In genomic region chr11:87987861-87988260, GRCm38 (mm10) we compare ENCODE assay signal across 9 mouse cellular contexts. TPM values are rescaled to one million over a fixed set of nuclear protein-coding genes. Genes with fewer than 3 reads are reported as not detected.
DNase-seq lines count a peak whose midpoint lies in the region; ATAC-seq and TF ChIP-seq lines count a peak whose summit lies in the region.
"Had no signal": no experiment of that assay in that cellular context is flagged by ENCODE, and none has a peak within 500 bp of the region (broad histone marks: within the 10 kb centered on the region; RNA-seq: fewer than 3 reads in every experiment).

No protein-coding gene starts in this region.

- H3K9me3 ChIP-seq in heart, embryonic 14.5 days (ENCODE audit: control insufficient read depth, low read length), result no peaks in the 10 kb centered on the region
- H3K9me3 ChIP-seq in ES-E14 (ENCODE audit: control insufficient read depth, insufficient read depth, low read depth, low read length), result no peaks in the 10 kb centered on the region
- no peaks in the 10 kb centered on the region for H3K9me3 ChIP-seq in hindbrain, embryonic 11.5 days (ENCODE audit: control insufficient read depth, low read length)
- no peaks in the 10 kb centered on the region for H3K9me3 ChIP-seq in midbrain, embryonic 10.5 days (replicated peaks)

- H3K9ac ChIP-seq in heart, embryonic 14.5 days (ENCODE audit: low read length), result peak overlapping the region; percentile 69
- H3K9ac ChIP-seq in ES-E14 (ENCODE audit: insufficient read depth, low read depth, low read length, poor library complexity, severe bottlenecking), result peak overlapping the region; percentile 53; the same call in 1 of the 2 replicates
- peak overlapping the region; percentile 47 for H3K9ac ChIP-seq in hindbrain, embryonic 11.5 days (ENCODE audit: low read depth, low read length)

- no peaks in the 10 kb centered on the region for H3K27me3 ChIP-seq in heart, embryonic 14.5 days (ENCODE audit: control insufficient read depth, insufficient read depth, low read length)
- no peaks in the 10 kb centered on the region for H3K27me3 ChIP-seq in hindbrain, embryonic 11.5 days (ENCODE audit: control insufficient read depth, insufficient read depth, low read length)
- H3K27me3 ChIP-seq in midbrain, embryonic 10.5 days (ENCODE audit: low read depth, poor library complexity, severe bottlenecking), result no peaks in the 10 kb centered on the region
- H3K27me3 ChIP-seq: Patski had no signal

- H3K27ac ChIP-seq in heart, embryonic 14.5 days (replicated peaks in 1 of 2; ENCODE audit: control insufficient read depth in 1 of 2, insufficient read depth in 1 of 2, low read depth in 2 of 2, low read length in 2 of 2), result peak overlapping the region; percentile 94 to 98
- H3K27ac ChIP-seq in ES-E14 (ENCODE audit: insufficient read depth, low read depth, low read length, poor library complexity, severe bottlenecking), result no peak overlapping the region; the same call in 1 of the 2 replicates
- H3K27ac ChIP-seq in hindbrain, embryonic 11.5 days (ENCODE audit: low read depth, low read length), result peak overlapping the region; percentile 96
- peak overlapping the region; percentile 99 for H3K27ac ChIP-seq in midbrain, embryonic 10.5 days (replicated peaks)

- peak overlapping the region; percentile 45 to 100 for H3K4me3 ChIP-seq in heart, embryonic 14.5 days (ENCODE audit: control insufficient read depth in 1 of 2, insufficient read depth in 1 of 2, low read depth in 1 of 2, low read length in 2 of 2)
- H3K4me3 ChIP-seq in ES-E14 (ENCODE audit: insufficient read depth in 1 of 2, low read depth in 1 of 2, low read length in 2 of 2, poor library complexity in 1 of 2, severe bottlenecking in 1 of 2), result peak overlapping the region in 1 of 2 experiments; percentile 66; a peak in 1 of 4 replicates
- H3K4me3 ChIP-seq in hindbrain, embryonic 11.5 days (ENCODE audit: low read depth, low read length), result peak overlapping the region; percentile 93
- peak overlapping the region; percentile 91 for H3K4me3 ChIP-seq in midbrain, embryonic 10.5 days

- in situ Hi-C loops in ES-E14 (cut with MboI; ENCODE audit: low sequenced_read_pairs in 2 of 2, unreplicated experiment in 2 of 2), result no loop called here

- 67% methylated on average over 11 of the region's 11 CpGs for WGBS in heart, embryonic 14.5 days
- 67% methylated on average over 11 of the region's 11 CpGs for WGBS in hindbrain, embryonic 11.5 days
- 63% methylated on average over 11 of the region's 11 CpGs for WGBS in midbrain, embryonic 10.5 days

- peak overlapping the region; percentile 76 for H3K4me2 ChIP-seq in heart, embryonic 14.5 days (ENCODE audit: low read length)
- 0 out of 2 replicates have a peak overlapping the region, but pooled peaks have one; percentile 4 for H3K4me2 ChIP-seq in hindbrain, embryonic 11.5 days (replicated peaks; ENCODE audit: low read depth, low read length)

- no peak for ATAC-seq in heart, embryonic 14.5 days (ENCODE audit: insufficient number of reproducible peaks, insufficient read depth, low FRiP score, low read depth)
- no peak; the same call in 1 of the 2 replicates for ATAC-seq in hindbrain, embryonic 11.5 days (ENCODE audit: low FRiP score)

- intact Hi-C loops in left cerebral cortex, postnatal 10 days (cut with DNase I), result loop anchor here (2.0 kb wide), 1 partner anchor 59 kb away; the partner anchor contains the start of gene Srsf1

- DNase-seq in heart, adult 8-10 months (ENCODE audit: low spot score), result no peak
- no peak for DNase-seq in ES-E14 (ENCODE audit: low read depth, low spot score)
- no peak for DNase-seq in hindbrain, embryonic 11.5 days (ENCODE audit: low spot score)
- no peak for DNase-seq in midbrain, embryonic 10.5 days (ENCODE audit: low spot score)
- DNase-seq in adrenal gland, adult (ENCODE audit: inconsistent age in 2 of 2, low spot score in 1 of 2), result no peak
- no peak for DNase-seq in urinary bladder, postnatal 25 days (ENCODE audit: low spot score)
- no peak for DNase-seq in left cerebral cortex, postnatal 10 days (ENCODE audit: extremely low spot score in 1 of 2, low spot score in 2 of 2)

- H3K4me1 ChIP-seq in heart, embryonic 14.5 days (ENCODE audit: control insufficient read depth in 2 of 2, insufficient read depth in 2 of 2, low read length in 2 of 2), result peaks cover 11 to 17% of the 10 kb centered on the region in 2 experiments
- H3K4me1 ChIP-seq in ES-E14 (ENCODE audit: control insufficient read depth in 2 of 2, insufficient read depth in 2 of 2, low read length in 2 of 2, poor library complexity in 1 of 2), result peaks cover 0 to 14% of the 10 kb centered on the region in 2 experiments; a peak in 2 of 4 replicates
- peaks cover 4% of the 10 kb centered on the region; the same call in 1 of the 2 replicates for H3K4me1 ChIP-seq in hindbrain, embryonic 11.5 days (replicated peaks; ENCODE audit: control insufficient read depth, insufficient read depth, low read length)
- peaks cover 44% of the 10 kb centered on the region for H3K4me1 ChIP-seq in midbrain, embryonic 10.5 days

- H3K36me3 ChIP-seq in heart, embryonic 14.5 days (ENCODE audit: control insufficient read depth, insufficient read depth, low read length), result peaks cover 12% of the 10 kb centered on the region
- H3K36me3 ChIP-seq in ES-E14 (ENCODE audit: control insufficient read depth, insufficient read depth, low read length, poor library complexity, severe bottlenecking), result peaks cover 15% of the 10 kb centered on the region
- peaks cover 7% of the 10 kb centered on the region; the same call in 1 of the 2 replicates for H3K36me3 ChIP-seq in hindbrain, embryonic 11.5 days (ENCODE audit: control insufficient read depth, insufficient read depth, low read length)
- H3K36me3 ChIP-seq in midbrain, embryonic 10.5 days, result peaks cover 21% of the 10 kb centered on the region

TF ChIP-seq in ES-E14, 5 proteins besides CTCF, POLR2A, EP300 and RAD21:
- no peak for TF ChIP-seq ZNF384 (IDR thresholded peaks at IDR 0.05; ENCODE audit: low read depth, low read length)
- TF ChIP-seq CHD2 (IDR thresholded peaks at IDR 0.05; ENCODE audit: low read depth, low read length), result no peak
- TF ChIP-seq MAFK (IDR thresholded peaks at IDR 0.05; ENCODE audit: insufficient read depth, low read depth, low read length), result no peak
- TF ChIP-seq HCFC1 (IDR thresholded peaks at IDR 0.05; ENCODE audit: borderline replicate concordance, insufficient read depth, low read length), result no peak
- TF ChIP-seq ZC3H11A (IDR thresholded peaks at IDR 0.05; ENCODE audit: borderline replicate concordance, low read depth, low read length), result no peak

RNA-seq across cellular contexts. Expression of gene Dynll2, which starts 0.5 kb away (rescaled TPM):
- polyA plus RNA-seq in heart, embryonic 14.5 days (2014; fragmentation: Nextera tagmentation; extraction: Ambion mirVana), result 15.7 and 17.3 TPM in 2 replicates
- total RNA-seq in heart, adult 8-10 months (2022), result 100 to 1,000 TPM; 414 to 471 (median 442) TPM
- total RNA-seq in ES-E14 (2012; rRNA removed), result 18.3 and 35.8 TPM in 2 replicates
- polyA plus RNA-seq in hindbrain, embryonic 11.5 days (2014; fragmentation: Nextera tagmentation; extraction: Ambion mirVana), result 25.4 and 26.1 TPM in 2 replicates
- 28.1 and 29.1 TPM in 2 replicates for polyA plus RNA-seq in midbrain, embryonic 10.5 days (2016; fragmentation: Nextera tagmentation; extraction: Ambion mirVana)
- 100 to 1,000 TPM; 373 to 406 TPM for total RNA-seq in left cerebral cortex, postnatal 10 days (2021)

RNA-seq across cellular contexts. Expression of gene Srsf1, which starts 59.3 kb away (rescaled TPM):
- polyA plus RNA-seq in heart, embryonic 14.5 days (2014; fragmentation: Nextera tagmentation; extraction: Ambion mirVana), result 192 and 199 TPM in 2 replicates
- 100 to 1,000 TPM in 3 of 4 experiments, 10 to 100 TPM in 1; 97.6 to 103 (median 102) TPM for total RNA-seq in heart, adult 8-10 months (2022)
- 369 and 432 TPM in 2 replicates for total RNA-seq in ES-E14 (2012; rRNA removed)
- 493 and 503 TPM in 2 replicates for polyA plus RNA-seq in hindbrain, embryonic 11.5 days (2014; fragmentation: Nextera tagmentation; extraction: Ambion mirVana)
- polyA plus RNA-seq in midbrain, embryonic 10.5 days (2016; fragmentation: Nextera tagmentation; extraction: Ambion mirVana), result 413 and 417 TPM in 2 replicates
- 100 to 1,000 TPM; 172 to 198 TPM for total RNA-seq in left cerebral cortex, postnatal 10 days (2021)

Comparison
In these comparisons a context has a peak if more than half of its experiments do, and no peak if none do; other contexts are left out.
1. RNA of gene Dynll2, which starts 0.5 kb away (total RNA-seq): 414 to 471 TPM in heart, adult 8-10 months and 373 to 406 TPM in left cerebral cortex, postnatal 10 days; 18.3 to 35.8 TPM in ES-E14; every median in the first group is over 10 times any median in the second.
2. Peak in every context shown above with its lines, with median percentiles within 50 percentile points of each other: H3K9ac ChIP-seq.